Mouse (Mus musculus) splenic B cell, adult 2 months (primary cell): ENCODE data around the gene Atpaf2.
"Not testable (repeated sequence)": the region's sequence is repeated elsewhere in the genome, so short reads cannot be mapped to it uniquely, and the experiment has no call there.

Experiments
- DNase-seq: peaks from one replicate; pipeline ENCODE4 v3.0.0-alpha.2; 2011; ENCODE audit warnings: low read depth, low spot score
- H3K27me3 ChIP-seq: 2 replicates; pipeline ENCODE4 v1.6.1; 2012; ENCODE audit warnings: mild to moderate bottlenecking, low read length, moderate library complexity, mixed read lengths; ENCODE audit not compliant: control insufficient read depth, poor library complexity, insufficient read depth, severe bottlenecking
- H3K36me3 ChIP-seq: 2 replicates; pipeline ENCODE4 v1.6.1; 2012; ENCODE audit warnings: mild to moderate bottlenecking, low read length, moderate library complexity, mixed read lengths; ENCODE audit not compliant: control insufficient read depth, poor library complexity, insufficient read depth, severe bottlenecking

Gene Atpaf2

DNA sequence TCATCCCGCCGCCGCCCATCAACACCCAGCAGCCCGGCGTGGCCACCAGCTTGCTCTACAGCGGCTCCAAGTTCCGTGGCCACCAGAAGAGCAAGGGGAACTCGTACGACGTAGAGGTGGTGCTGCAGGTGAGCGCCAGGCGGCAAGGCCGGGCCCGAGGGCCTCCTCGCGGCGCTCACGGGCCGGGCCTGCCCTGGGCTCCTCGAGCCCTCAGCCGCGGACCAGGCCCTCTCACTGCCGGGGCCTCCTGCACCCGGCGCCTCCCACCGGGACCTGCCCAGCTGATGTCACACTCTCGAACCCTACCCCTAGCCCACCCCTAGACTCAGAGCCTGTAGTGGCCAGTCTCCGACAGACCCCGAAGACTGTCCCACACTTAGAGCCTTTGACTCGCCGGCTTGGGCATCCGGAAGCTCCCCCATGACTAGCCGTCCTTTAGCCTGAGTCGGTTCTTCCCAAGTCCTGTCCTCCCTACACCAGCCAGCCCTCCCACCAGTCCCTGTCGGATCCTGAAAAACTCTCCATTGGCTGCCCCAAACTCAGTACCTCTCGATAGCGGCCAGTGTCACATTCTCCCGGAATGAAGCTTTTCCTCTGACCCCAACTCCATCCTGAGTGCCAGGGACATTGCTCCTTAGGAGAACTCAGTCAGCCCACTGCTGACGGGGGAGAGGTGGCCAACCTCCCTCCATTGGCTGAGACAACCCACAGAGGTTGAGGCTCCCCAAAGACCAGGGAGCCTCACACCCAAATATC is at the start of gene Atpaf2:
Gene Atpaf2 (minus strand): TSS at position 741 of the 756 bp plus-strand sequence.
- H3K27me3 ChIP-seq = no peaks in the 10 kb centered on the region
- no peak for DNase-seq
- no peaks in the 10 kb centered on the region for H3K36me3 ChIP-seq

DNA sequence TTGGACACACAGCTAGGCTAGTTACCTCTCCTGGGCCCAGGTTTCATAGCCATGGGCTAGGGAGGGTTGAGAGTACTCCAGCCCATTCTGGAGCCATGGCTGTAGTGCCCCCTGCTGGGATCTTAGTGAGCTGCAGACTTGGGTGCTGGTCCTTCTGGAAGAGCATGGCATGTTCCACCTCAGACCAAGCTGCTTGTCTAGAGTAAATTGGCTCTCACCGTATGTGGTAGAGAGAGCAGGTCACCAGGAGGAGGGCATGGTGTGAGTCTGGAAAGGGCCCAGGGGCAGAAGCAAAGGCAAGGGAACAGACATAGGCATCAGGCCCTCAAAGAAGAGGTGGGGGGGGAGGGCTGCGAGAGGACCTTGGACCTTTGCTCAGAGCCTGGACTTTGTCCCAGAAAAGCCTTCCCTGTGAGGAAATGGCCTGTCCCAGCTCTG is 47.7 kb upstream of the Atpaf2 start:
- H3K36me3 ChIP-seq = peaks cover 13% of the 10 kb centered on the region
- H3K27me3 ChIP-seq = no peaks in the 10 kb centered on the region
- DNase-seq = peak; percentile 57

DNA sequence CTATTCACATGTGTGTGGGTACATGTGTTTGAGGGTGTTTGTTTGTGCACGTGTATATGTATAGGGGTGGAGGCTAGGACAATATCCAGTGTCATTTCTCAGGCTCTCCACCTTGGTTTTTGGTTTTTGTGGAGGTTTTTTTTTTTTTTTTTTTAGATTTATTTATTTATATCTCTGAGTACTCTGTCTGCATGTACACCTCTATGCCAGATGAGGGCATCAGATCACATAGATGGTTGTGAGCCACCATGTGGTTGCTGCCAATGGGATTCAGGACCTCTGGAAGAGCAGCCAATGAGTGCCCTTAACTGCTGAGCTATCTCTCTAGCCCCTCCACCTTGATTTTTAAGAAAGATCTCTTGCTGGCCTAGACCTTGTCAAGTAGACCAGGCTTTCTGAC is 39.7 kb upstream of the Atpaf2 start:
- Histone ChIP-seq H3K27me3 (no peaks in the 10 kb centered on the region), H3K36me3 (peaks cover 12% of the 10 kb centered on the region; the same call in 1 of the 2 replicates)
- no peak for DNase-seq

DNA sequence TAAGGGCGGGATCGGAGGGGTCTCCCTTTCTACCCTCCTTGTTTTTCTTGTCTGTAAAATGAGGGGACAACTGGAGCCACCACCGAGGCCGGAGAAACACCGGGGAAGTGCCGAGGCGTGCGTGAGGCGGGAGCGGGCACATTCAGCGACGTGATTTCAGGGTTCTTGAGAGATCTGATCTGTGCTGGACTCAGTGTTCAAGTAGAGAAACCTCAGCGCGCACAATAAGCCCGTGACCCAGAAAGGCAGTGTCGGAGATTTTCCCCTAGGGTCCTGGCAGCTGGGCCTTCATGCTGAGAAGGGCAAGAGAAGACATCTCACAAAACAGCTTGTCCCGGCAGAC is 36.5 kb upstream of the Atpaf2 start:
- Histone ChIP-seq H3K27me3 (no peaks in the 10 kb centered on the region; the same call in 1 of the 2 replicates), H3K36me3 (peaks cover 6% of the 10 kb centered on the region; the same call in 1 of the 2 replicates)
- DNase-seq = no peak

DNA sequence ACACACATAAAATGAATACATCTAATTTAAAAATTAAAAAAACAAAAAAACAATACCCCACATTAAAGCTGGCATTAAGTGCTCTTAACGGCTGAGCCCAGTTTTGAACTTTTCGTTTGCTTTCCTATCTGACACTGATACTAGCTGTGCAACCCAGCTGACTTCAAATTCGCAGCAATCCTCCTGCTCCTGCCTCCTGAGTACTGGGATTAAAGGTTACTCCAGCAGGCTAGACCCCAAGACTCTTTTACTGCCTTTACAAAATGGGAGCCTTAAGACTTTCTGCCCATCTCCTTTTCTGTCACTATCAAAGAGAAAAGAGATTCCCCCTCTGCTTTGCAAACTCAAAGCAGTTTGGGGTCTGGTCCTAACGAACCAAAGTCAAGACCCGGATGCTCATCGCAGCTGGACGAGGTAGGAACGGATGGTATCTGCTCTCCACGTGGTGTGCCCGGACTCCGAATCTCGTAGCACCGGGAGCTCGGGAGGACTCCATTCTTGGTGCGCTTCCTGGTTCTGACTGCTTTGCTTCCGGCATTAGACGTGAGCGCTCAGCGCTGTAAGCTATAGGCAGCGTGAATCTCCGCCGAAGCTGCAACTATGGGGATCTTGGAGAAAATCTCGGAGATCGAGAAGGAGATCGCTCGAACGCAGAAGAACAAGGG is 36.0 kb upstream of the Atpaf2 start, which contains the start of gene Drg2:
Gene Drg2 (plus strand): TSS at position 512 of the 665 bp plus-strand sequence.
- peak; percentile 91 for DNase-seq
- peaks cover 6% of the 10 kb centered on the region; the same call in 1 of the 2 replicates for H3K36me3 ChIP-seq
- H3K27me3 ChIP-seq = no peaks in the 10 kb centered on the region; the same call in 1 of the 2 replicates

DNA sequence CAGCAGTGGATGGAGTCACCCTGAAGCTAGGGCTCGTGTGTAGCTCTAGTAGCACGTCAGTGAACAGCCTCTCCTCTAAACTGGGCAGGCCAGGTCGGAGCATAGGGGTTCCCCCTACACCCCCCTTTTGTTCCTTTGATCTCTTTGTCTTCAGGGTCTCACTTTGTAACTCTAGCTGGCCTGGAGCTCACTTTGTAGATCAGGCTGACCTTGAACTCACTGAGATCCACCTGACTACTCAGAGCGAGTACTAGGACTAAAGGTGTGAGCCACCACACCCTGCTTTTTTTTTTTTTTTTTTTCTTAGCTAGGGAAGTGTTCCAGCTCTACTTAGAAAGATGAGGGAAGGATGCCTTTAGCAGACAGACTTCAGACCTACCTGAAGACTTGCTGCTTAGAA is 25.8 kb upstream of the Atpaf2 start:
- DNase-seq = no peak
- no peaks in the 10 kb centered on the region for H3K27me3 ChIP-seq

DNA sequence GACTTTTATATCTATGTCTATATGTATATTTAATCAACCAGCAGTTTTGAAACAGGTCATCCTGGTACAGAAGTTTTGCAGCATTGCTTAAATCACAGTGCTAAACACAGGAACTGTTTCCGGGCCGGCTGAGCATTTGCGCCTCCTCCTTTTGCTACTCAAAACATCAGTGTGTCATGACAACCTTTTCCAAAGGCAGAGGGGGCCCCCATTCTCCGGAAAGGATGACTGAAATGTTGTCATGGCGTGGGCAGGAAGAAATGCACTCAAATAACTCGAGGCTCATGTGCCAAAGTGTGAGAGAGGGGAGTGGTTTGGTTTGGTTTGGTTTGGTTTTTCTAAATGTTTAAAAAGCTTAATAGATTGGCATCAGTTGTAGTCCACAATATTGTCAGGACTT is 24.6 kb upstream of the Atpaf2 start:
- Histone ChIP-seq H3K36me3 (peaks cover 3% of the 10 kb centered on the region; the same call in 1 of the 2 replicates), H3K27me3 (no peaks in the 10 kb centered on the region)
- DNase-seq = no peak

More for the DNA sequence above, 25.8 kb upstream of the Atpaf2 start:
- H3K36me3 ChIP-seq = peaks cover 2% of the 10 kb centered on the region; the same call in 1 of the 2 replicates

DNA sequence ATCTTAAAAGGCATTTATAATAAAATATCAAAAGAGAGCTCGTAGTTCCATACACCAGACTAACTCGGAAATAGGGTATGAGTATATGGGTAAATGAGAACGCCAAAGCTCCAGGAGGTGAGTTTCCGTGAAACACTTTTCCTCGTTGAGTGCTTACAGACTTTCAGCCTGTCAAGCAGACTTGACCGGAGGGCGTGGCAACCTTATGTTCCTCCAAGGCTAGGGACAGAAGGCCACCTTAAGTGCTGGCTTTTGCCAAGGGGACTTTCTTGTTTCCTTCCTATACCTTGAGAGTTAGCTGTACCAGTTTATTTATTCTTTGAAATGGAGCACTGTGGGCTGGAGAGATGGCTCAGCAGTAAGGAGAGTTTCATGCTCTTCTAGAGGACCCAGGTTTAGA is 21.9 kb upstream of the Atpaf2 start:
- Histone ChIP-seq H3K27me3 (no peaks in the 10 kb centered on the region), H3K36me3 (peaks cover 9% of the 10 kb centered on the region; the same call in 1 of the 2 replicates)
- DNase-seq = no peak

DNA sequence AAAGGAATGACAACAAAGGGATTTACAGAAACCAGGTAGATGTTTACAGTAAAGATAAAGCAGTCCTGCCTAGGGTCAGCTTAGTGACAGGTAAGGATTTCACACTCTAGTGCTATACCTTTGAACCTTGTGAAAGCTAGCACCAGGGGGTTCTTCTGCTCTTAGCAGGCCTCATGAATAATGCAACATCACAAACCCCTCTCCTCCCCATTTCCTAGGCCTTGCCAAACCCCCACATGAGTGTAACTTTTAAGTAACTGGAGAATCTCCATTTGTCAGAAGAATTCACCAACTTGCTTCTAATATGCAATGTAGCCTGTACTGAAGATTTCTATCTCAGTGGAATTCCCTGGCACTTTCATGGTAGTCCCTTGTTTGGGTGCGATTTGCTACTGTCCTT is 21.4 kb upstream of the Atpaf2 start:
- not testable (repeated sequence) for H3K27me3 ChIP-seq, DNase-seq, H3K36me3 ChIP-seq

DNA sequence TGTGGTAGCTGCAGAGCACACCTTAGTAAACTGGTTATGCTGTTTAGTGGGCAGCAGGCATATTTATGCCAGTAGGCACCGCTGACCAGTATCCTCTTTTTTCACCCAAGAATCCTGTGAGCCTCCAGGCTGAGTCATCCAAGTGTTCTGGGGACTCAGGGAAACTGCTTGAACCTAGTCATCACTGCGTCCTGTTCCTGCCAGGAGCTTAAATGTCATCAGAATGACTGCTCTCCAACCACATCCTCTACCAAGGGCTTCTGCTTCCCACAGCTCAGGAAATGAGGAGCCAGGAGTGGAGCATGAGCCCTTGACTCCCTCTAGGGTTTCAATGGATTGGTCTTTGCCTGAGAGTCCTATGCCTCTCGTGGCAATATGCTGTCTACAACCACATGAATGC is 18.4 kb upstream of the Atpaf2 start:
- Histone ChIP-seq H3K27me3 (no peaks in the 10 kb centered on the region), H3K36me3 (peaks cover 10% of the 10 kb centered on the region; the same call in 1 of the 2 replicates)
- no peak for DNase-seq

DNA sequence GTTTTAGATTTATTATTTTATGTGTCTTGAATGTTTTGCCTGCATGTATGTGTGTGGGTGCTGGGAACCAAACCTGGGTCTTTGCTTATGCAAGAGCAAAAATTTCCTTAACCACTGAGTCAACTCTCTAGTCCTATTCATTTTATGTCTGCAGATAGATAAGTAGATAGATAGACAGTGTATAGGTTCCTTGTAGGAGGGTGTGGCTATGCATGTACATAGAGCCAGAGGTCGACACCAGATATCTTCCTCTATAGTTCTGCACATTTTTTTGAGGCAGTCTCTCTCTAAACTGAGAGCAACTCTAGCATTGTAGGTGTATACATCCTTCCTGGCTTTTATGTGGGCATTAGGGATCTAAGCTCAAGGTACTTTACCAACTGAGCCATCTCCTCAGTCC is 16.9 kb upstream of the Atpaf2 start:
- no peak for DNase-seq

DNA sequence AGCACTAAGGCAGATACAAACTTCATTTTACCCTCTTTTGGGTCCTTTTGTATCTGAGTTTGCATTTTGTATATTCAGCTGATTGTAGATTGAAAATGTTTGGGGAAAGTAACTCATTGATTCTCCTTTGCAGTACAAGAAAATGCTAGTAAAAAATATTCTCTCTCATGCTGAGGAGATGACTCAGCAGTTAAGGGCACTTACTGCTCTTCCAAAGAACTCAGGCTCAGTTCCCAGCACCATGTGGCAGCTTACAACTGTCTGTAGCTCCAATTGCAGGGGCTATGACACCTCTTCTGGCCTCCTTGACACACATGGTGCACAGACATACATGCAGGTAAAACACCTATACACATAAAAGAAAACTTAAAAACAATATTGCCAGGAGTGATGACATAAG is 15.2 kb upstream of the Atpaf2 start:
- no peaks in the 10 kb centered on the region for H3K27me3 ChIP-seq
- H3K36me3 ChIP-seq = peaks cover 10% of the 10 kb centered on the region; the same call in 1 of the 2 replicates
- DNase-seq = no peak

More for the DNA sequence above, 16.9 kb upstream of the Atpaf2 start:
- H3K27me3 ChIP-seq = no peaks in the 10 kb centered on the region
- H3K36me3 ChIP-seq = peaks cover 9% of the 10 kb centered on the region; the same call in 1 of the 2 replicates

DNA sequence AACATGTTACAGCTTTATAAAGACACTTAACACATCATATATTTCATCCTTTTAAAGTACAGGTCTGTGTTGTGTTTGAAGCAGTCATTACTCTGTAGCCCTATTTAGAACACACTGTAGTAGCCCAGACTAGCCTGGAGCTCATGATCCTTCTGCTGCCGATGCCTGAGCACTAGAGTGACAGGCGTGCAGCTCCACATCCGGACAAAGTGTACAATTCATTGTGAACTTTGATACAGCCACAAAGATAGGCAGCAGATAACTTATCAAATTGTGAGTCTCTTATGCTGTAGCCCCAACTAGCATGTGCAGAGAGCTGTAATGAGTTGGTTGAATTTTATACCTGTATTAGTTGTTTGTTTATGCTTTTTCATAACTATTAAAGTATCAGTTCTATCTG is 9.4 kb upstream of the Atpaf2 start:
- Histone ChIP-seq H3K36me3 (peaks cover 5% of the 10 kb centered on the region; the same call in 1 of the 2 replicates), H3K27me3 (no peaks in the 10 kb centered on the region)
- DNase-seq = no peak

DNA sequence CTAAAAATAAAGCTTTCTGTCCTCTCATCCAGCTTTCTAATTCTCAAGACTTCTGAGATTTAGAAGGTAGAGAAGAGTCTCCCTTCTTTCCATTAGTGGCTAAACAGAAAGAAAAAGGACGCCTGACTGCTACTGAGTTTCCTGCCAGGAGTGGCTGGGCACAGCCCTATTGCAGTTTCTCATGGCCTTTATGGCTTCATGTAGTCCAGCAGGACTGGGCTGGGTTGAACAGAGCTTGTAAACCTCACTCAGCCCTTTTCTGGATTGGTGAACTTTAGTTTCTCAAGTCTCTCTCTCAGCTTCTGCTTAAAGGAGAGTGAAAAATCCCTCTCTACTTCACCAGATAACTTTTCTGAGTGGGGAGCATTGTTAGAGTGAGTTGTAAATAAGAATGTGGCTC is 8.2 kb upstream of the Atpaf2 start:
- no peak for DNase-seq
- Histone ChIP-seq H3K36me3 (peaks cover 5% of the 10 kb centered on the region; the same call in 1 of the 2 replicates), H3K27me3 (no peaks in the 10 kb centered on the region)

DNA sequence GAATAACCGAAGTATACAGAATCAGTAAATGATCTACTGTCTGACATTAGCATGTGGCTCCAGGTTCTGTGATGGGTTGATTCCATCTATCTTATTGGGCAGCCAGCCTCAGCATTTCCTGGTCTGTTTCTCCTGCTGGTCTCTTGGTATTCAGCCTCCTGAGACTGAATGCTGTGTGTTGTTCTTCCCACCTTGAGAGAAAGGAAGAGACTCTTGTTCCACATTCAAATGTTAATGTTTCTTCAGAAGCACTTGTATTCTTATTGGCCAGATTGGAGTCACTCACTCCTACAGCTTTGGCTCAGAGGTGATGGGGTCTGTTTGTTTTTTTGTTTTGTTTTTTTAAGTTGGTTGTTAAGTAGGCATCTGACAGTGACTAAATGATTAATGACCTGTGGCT is 4.7 kb upstream of the Atpaf2 start:
- no peaks in the 10 kb centered on the region for H3K27me3 ChIP-seq
- H3K36me3 ChIP-seq = 0 out of 2 replicates have a peak, but pooled peaks cover 3% of the 10 kb centered on the region
- DNase-seq = no peak
